Mouse (Mus musculus): Measurements from ENCODE around the gene Rps6kb1. TPM values are rescaled to one million over a fixed set of nuclear protein-coding genes. Genes with fewer than 3 reads are reported as not detected.

Gene Rps6kb1
- total and polyA plus RNA-seq, 3 experiments: 45.2 to 110 (median 76.9) TPM

GRCm38 (mm10) chr11:86585598-86585984 lies 41.0 kb upstream of the Rps6kb1 start:
- Histone ChIP-seq H3K79me2 (replicated peaks; ENCODE audit: control insufficient read depth, extremely low read depth, insufficient read depth, poor library complexity, severe bottlenecking) (peaks cover 25% of the 10 kb centered on the region), H3K36me3 (replicated peaks in 1 of 2; ENCODE audit: control insufficient read depth in 1 of 2, insufficient read depth in 1 of 2, low read length in 1 of 2) (peaks cover 3 to 13% of the 10 kb centered on the region in 2 experiments), H3K27me3 (replicated peaks) (no peaks in the 10 kb centered on the region), H3K4me2 (ENCODE audit: insufficient read depth, low read depth, poor library complexity, severe bottlenecking) (peak overlapping the region; percentile 99), H3K9ac (ENCODE audit: insufficient read depth, low read depth) (peak overlapping the region; percentile 99), H3K4me3 (replicated peaks in 1 of 3; ENCODE audit: low read depth in 2 of 3, low read length in 2 of 3, poor library complexity in 1 of 3) (peak overlapping the region; percentile 76 to 91 (median 81)), H3K9me3 (replicated peaks; ENCODE audit: low read length) (no peaks in the 10 kb centered on the region), H3K27ac (ENCODE audit: insufficient read depth, low read depth) (peak overlapping the region; percentile 85), H3K4me1 (ENCODE audit: control insufficient read depth in 1 of 2, insufficient read depth in 2 of 2) (peaks cover 4 to 47% of the 10 kb centered on the region in 2 experiments)
- TF ChIP-seq ZMIZ1 (IDR thresholded peaks at IDR 0.05; ENCODE audit: low read depth, low read length) (no peak), CTCF (conservative IDR thresholded peaks at IDR 0.05 in 1 of 2, IDR thresholded peaks at IDR 0.05 in 1 of 2; ENCODE audit: low read depth in 2 of 2, low read length in 2 of 2) (no peak), RAD21 (IDR thresholded peaks at IDR 0.05; ENCODE audit: low read depth, low read length) (no peak), TCF12 (IDR thresholded peaks at IDR 0.05; ENCODE audit: low read depth, low read length) (no peak), IRF4 (IDR thresholded peaks at IDR 0.05; ENCODE audit: low read depth, low read length) (no peak), RCOR1 (conservative IDR thresholded peaks at IDR 0.05; ENCODE audit: low read depth, low read length) (no peak), CHD1 (IDR thresholded peaks at IDR 0.05; ENCODE audit: low read depth, low read length) (no peak), NRF1 (IDR thresholded peaks at IDR 0.05; ENCODE audit: low read depth, low read length) (no peak), JUND (conservative IDR thresholded peaks at IDR 0.05; ENCODE audit: low read depth, low read length) (no peak)
- no peak for DNase-seq (ENCODE audit: extremely low read depth)
- dilution Hi-C loops (cut with MboI; ENCODE audit: extremely low pct_ligation_motif_present, extremely low pct_unique_long_range_greater_than_20kb, low sequenced_read_pairs): loop anchor here (5.0 kb wide), 1 partner anchor 37 kb away; no protein-coding TSS in a partner anchor
- in situ Hi-C loops (cut with MboI; ENCODE audit: low pct_ligation_motif_present, low pct_unique_long_range_greater_than_20kb, low sequenced_read_pairs): no loop called here

GRCm38 (mm10) chr11:86584898-86585597 lies 40.4 kb upstream of the Rps6kb1 start:
- in situ Hi-C loops (cut with MboI; ENCODE audit: low pct_ligation_motif_present, low pct_unique_long_range_greater_than_20kb, low sequenced_read_pairs) (loop anchor here (5.0 kb wide), 1 partner anchor 37 kb away; no protein-coding TSS in a partner anchor), dilution Hi-C loops (cut with MboI; ENCODE audit: extremely low pct_ligation_motif_present, extremely low pct_unique_long_range_greater_than_20kb, low sequenced_read_pairs) (loop anchor here (5.0 kb wide), 1 partner anchor 37 kb away; no protein-coding TSS in a partner anchor)
- no peak for TF ChIP-seq CTCF (conservative IDR thresholded peaks at IDR 0.05 in 1 of 2, IDR thresholded peaks at IDR 0.05 in 1 of 2; ENCODE audit: low read depth in 2 of 2, low read length in 2 of 2)
- no peak for TF ChIP-seq UBTF (IDR thresholded peaks at IDR 0.05; ENCODE audit: low read depth, low read length)
- TF ChIP-seq JUND (conservative IDR thresholded peaks at IDR 0.05; ENCODE audit: low read depth, low read length): no peak
- TF ChIP-seq TBP (conservative IDR thresholded peaks at IDR 0.05; ENCODE audit: low read depth, low read length): peak; percentile 2; the same call in 1 of the 2 replicates
- no peak for TF ChIP-seq NELFE (IDR thresholded peaks at IDR 0.05; ENCODE audit: low read depth, low read length)
- TF ChIP-seq ZMIZ1 (IDR thresholded peaks at IDR 0.05; ENCODE audit: low read depth, low read length): no peak; the same call in 1 of the 2 replicates
- TF ChIP-seq CHD1 (IDR thresholded peaks at IDR 0.05; ENCODE audit: low read depth, low read length): peak; percentile 69
- no peak for TF ChIP-seq KAT2A (IDR thresholded peaks at IDR 0.05; ENCODE audit: insufficient replicate concordance, low read length)
- TF ChIP-seq GABPA (IDR thresholded peaks at IDR 0.05; ENCODE audit: insufficient replicate concordance, low read depth, low read length): no peak
- TF ChIP-seq MAX (IDR thresholded peaks at IDR 0.05; ENCODE audit: low read length): no peak
- TF ChIP-seq SIN3A (IDR thresholded peaks at IDR 0.05; ENCODE audit: low read length): peak; percentile 18; the same call in 1 of the 2 replicates
- no peak for TF ChIP-seq ZKSCAN1 (IDR thresholded peaks at IDR 0.05; ENCODE audit: borderline replicate concordance, low read depth, low read length)
- no peak; the same call in 1 of the 2 replicates for TF ChIP-seq POLR2A (IDR thresholded peaks at IDR 0.05; ENCODE audit: low read depth, low read length)
- Histone ChIP-seq H3K9me3 (replicated peaks; ENCODE audit: low read length) (no peaks in the 10 kb centered on the region), H3K36me3 (replicated peaks in 1 of 2; ENCODE audit: control insufficient read depth in 1 of 2, insufficient read depth in 1 of 2, low read length in 1 of 2) (peaks cover 3 to 12% of the 10 kb centered on the region in 2 experiments), H3K4me2 (ENCODE audit: insufficient read depth, low read depth, poor library complexity, severe bottlenecking) (peak overlapping the region; percentile 99), H3K4me3 (replicated peaks in 1 of 3; ENCODE audit: low read depth in 2 of 3, low read length in 2 of 3, poor library complexity in 1 of 3) (peak overlapping the region; percentile 76 to 91 (median 81)), H3K27me3 (replicated peaks) (no peaks in the 10 kb centered on the region), H3K79me2 (replicated peaks; ENCODE audit: control insufficient read depth, extremely low read depth, insufficient read depth, poor library complexity, severe bottlenecking) (peaks cover 25% of the 10 kb centered on the region), H3K27ac (ENCODE audit: insufficient read depth, low read depth) (peak overlapping the region; percentile 85), H3K9ac (ENCODE audit: insufficient read depth, low read depth) (peak overlapping the region; percentile 99), H3K4me1 (ENCODE audit: control insufficient read depth in 1 of 2, insufficient read depth in 2 of 2) (peaks cover 3 to 49% of the 10 kb centered on the region in 2 experiments)
- no peak for DNase-seq (ENCODE audit: extremely low read depth)
